Mouse (Mus musculus) fibroblast of lung, adult 2 months (primary cell): Measurements from ENCODE around the gene Insrr.

Experiments
- DNase-seq: peaks from one replicate; pipeline ENCODE4 v3.0.0-alpha.2; 2011; ENCODE audit warnings: low read depth

The Insrr gene

GRCm38 (mm10) chr3:87796736-87797334 lies at the start of gene Insrr:
TSS of gene Insrr (plus strand) at chr3:87796951.
- no peak for DNase-seq

GRCm38 (mm10) chr3:87748431-87748830 lies 48.3 kb upstream of the Insrr start, which contains the start of gene Lrrc71:
TSS of gene Lrrc71 (minus strand) at chr3:87748625.
- DNase-seq: no peak

GRCm38 (mm10) chr3:87749036-87749435 lies 47.7 kb upstream of the Insrr start:
- no peak for DNase-seq

- no peak for DNase-seq
These were observed 46.8 kb upstream of the Insrr start for GRCm38 (mm10) chr3:87749977-87750376.

- DNase-seq: no peak
These were observed 44.2 kb upstream of the Insrr start for GRCm38 (mm10) chr3:87752567-87752966.

GRCm38 (mm10) chr3:87753829-87754228 lies 42.9 kb upstream of the Insrr start:
- DNase-seq: no peak

- DNase-seq: no peak
These were observed 40.8 kb upstream of the Insrr start for GRCm38 (mm10) chr3:87755964-87756363.

- DNase-seq: no peak
These were observed 40.3 kb upstream of the Insrr start for GRCm38 (mm10) chr3:87756488-87756887.

GRCm38 (mm10) chr3:87758641-87759040 lies 38.1 kb upstream of the Insrr start:
- no peak for DNase-seq

- DNase-seq: no peak
These were observed 35.1 kb upstream of the Insrr start for GRCm38 (mm10) chr3:87761408-87762375.

GRCm38 (mm10) chr3:87763202-87763601 lies 33.5 kb upstream of the Insrr start:
- DNase-seq: no peak

- DNase-seq: no peak
These were observed 33.0 kb upstream of the Insrr start for GRCm38 (mm10) chr3:87763683-87764289.

GRCm38 (mm10) chr3:87764506-87764905 lies 32.2 kb upstream of the Insrr start:
- DNase-seq: no peak

- no peak for DNase-seq
These were observed 31.7 kb upstream of the Insrr start for GRCm38 (mm10) chr3:87765091-87765490.

GRCm38 (mm10) chr3:87765631-87766283 lies 31.0 kb upstream of the Insrr start:
- DNase-seq: no peak

GRCm38 (mm10) chr3:87766284-87766667 lies 30.5 kb upstream of the Insrr start:
- no peak for DNase-seq

GRCm38 (mm10) chr3:87767764-87768163 lies 29.0 kb upstream of the Insrr start:
- no peak for DNase-seq

- no peak for DNase-seq
These were observed 28.3 kb upstream of the Insrr start for GRCm38 (mm10) chr3:87768431-87768830.

GRCm38 (mm10) chr3:87768844-87769243 lies 27.9 kb upstream of the Insrr start:
- no peak for DNase-seq

GRCm38 (mm10) chr3:87769506-87769905 lies 27.2 kb upstream of the Insrr start:
- no peak for DNase-seq

- DNase-seq: no peak
These were observed 26.5 kb upstream of the Insrr start for GRCm38 (mm10) chr3:87770280-87770679.

GRCm38 (mm10) chr3:87771088-87771487 lies 25.7 kb upstream of the Insrr start:
- no peak for DNase-seq
